Mouse (Mus musculus): ENCODE measurements around the gene Onecut1.

The Onecut1 gene

GRCm38 (mm10) chr9:74861561-74861980 lies at the start of gene Onecut1:
Gene Onecut1 (plus strand): TSS chr9:74861921.
- peak; percentile 70 to 72 for DNase-seq

- DNase-seq, result peak; percentile 47 to 52
These were observed 41.8 kb upstream of the Onecut1 start for GRCm38 (mm10) chr9:74819736-74820511.

DNA sequence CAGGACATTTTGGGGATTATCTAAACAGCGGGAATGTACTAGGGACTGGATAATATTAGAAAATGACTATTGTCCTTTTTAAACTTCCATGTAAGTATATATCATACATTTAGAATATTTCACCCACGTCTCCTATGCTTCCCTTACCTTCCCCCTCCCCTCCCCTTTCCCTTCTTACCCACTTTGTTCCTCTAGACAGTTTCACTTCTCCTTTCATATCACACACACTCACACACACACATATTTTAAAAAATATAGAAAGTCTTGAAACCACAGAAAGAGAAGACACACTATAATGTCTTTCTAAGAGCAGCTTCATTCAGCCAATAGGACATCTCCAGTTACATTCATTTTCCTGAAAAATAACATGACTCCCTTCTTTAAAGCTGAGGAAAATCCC lies 36.6 kb upstream of the Onecut1 start:
- no peak for DNase-seq

GRCm38 (mm10) chr9:74829206-74829605 lies 32.5 kb upstream of the Onecut1 start:
- no peak for DNase-seq

DNA sequence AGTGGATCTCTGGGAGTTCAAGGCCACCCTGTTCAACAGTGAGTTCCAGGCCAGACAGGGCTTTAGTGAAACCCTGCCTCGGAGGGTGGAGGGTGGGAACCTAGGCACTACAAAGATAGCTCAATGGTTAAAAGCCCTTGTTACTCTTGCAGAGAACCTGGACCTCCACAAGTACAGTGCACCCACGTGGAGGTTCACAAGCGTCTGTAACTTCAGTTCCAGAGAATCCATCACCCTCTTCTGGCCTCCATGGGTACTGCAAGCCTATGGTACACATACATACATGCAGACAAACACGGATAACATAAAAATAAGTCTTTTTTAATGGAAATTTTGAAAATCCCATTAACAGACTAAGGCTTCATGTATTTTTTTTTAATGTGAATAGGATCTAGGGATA lies 18.8 kb upstream of the Onecut1 start:
- no peak for DNase-seq

GRCm38 (mm10) chr9:74846867-74847830 lies 14.6 kb upstream of the Onecut1 start:
- DNase-seq, result peak in 1 of 2 experiments; percentile 10

- peak in 1 of 2 experiments; percentile 45 for DNase-seq
These were observed 13.1 kb upstream of the Onecut1 start for GRCm38 (mm10) chr9:74848411-74849194.

DNA sequence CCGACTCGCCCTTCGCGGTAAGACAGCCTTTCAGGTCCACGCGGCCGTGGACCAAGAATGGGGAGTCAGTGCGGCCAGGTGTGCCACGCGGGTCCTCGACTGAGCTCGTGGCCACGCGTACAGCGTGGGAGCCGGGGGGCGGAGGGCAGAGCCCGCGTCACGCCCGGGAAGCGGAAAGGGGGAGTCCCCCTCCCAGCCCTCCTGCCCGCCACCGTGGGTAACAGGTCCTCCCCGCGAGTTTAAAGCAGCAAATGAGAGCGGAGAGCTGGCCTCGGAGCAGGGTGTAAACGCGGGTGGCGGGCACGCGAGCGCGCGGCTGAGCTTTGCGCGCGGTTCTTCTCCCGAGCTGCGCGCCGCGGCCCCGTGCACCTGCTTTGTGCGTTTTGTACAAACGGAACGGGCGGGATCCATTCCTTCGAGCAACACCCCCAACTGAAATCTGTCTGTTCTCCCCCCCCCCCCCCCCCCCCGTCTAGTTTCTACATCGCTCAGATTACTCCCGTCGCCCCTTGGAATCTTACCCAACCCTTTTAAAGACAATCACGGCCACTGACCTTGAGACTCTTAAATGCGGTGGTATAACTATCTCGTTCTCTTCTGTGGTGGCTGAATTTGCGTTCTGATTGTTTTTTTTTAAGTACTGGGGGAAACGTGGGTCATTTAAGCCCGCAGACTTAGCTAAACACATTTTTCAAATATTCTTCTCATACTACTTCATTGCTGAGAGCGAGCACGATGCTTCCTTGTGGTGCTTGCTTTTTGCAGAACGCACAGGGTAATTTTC lies 12.3 kb upstream of the Onecut1 start:
- DNase-seq, result peak in 1 of 2 experiments; percentile 50

DNA sequence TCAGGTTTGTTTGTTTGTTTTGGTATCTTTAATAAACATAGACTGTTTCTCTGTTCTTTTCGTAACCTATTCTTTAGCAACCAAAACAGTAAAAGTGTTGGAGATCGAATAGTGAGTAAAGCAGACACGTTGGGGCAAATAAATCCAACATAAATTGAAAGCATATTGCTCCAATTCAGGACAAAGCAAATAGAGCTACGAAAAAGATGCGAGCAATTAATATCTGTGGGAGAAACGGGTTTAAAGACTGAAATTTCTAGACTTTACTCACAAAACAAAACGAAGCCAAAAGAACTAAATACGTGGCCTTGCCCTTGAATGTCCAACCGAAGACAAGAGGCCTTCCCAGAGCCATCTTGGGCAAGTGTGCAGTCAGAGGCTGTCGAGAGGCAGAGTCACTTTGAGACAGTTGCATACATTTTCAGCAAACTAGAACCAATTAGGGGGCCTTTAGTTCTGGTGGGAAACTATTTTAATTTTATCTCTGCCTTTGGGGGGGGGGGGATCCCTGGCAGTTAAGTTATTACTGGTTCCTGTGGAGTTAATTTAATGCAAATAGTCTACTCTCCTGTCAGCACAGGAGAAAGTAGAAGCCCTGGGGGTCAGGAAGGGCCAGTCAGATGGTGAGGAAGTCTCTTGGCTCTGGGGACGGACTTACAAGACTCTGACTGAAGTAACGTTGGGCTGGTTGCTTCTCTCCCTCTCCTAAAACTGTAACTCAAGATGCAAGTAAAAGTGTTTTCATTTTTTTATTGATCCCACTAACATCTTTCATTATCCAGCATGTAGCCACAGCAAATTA lies 11.5 kb upstream of the Onecut1 start:
- DNase-seq, result no peak

- peak in 1 of 2 experiments; percentile 20 for DNase-seq
These were observed 11.0 kb upstream of the Onecut1 start for GRCm38 (mm10) chr9:74850781-74851145.

DNA sequence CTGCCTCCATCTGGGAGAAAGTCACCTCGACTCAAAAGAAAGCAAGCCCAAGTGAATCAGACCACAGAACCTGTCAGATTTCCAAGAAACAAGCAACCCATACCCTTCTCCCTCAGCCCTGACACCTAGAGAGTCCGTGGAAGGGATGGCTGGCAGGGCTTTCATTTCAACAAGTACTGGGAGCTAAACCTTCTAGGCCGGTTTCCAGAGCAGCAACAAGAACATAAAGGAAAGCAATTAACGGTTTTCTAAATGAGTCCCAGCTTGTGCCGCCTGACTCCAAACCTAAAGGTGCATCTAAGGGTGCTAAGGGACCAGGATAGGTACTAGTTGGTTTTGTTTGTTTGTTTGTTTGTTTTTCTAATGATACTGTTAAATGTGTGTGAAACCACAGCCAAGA lies 10.1 kb upstream of the Onecut1 start:
- DNase-seq, result no peak

GRCm38 (mm10) chr9:74852361-74852760 lies 9.4 kb upstream of the Onecut1 start:
- no peak for DNase-seq

GRCm38 (mm10) chr9:74853191-74854072 lies 8.3 kb upstream of the Onecut1 start:
- no peak for DNase-seq

- DNase-seq, result no peak
These were observed 7.6 kb upstream of the Onecut1 start for GRCm38 (mm10) chr9:74854073-74854591.

DNA sequence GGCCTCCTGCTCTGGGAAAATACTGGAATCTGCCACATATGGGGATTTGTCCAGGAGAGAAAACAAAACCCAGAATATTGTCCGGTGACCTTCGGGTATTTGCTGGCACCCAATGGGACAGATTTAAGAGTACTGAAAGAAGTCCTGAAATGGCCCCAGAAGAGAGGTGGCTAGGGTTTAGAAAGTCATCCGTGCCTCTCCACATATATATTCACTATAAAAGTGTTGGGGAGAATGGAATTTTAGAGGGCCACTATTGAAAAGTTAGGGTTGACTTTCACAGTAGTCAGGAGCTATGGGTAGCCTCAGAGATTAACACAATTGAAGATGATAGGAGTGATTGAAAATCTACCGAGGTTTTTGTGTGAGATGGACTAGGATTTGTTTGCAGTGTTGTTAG lies 6.3 kb upstream of the Onecut1 start:
- DNase-seq, result no peak

- DNase-seq, result no peak
These were observed 4.9 kb upstream of the Onecut1 start for GRCm38 (mm10) chr9:74856578-74857507.

DNA sequence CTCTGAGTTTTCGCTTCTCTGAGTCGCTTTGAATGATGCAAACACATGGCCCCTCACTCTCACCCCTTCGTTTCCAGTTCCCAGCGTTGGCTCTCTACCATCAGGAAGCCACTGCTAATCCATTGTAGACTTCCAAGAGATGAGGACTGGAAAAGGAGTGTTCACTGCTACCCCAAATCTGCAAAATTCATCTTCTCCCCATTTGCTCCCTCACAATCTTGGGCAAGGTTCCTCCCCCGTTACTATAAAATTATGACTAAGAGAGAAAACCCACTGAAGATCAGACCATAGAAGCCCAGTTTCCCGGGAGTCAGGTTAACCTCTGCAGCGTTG lies 4.2 kb upstream of the Onecut1 start:
- no peak for DNase-seq

- no peak for DNase-seq
These were observed 3.6 kb upstream of the Onecut1 start for GRCm38 (mm10) chr9:74858111-74858510.

GRCm38 (mm10) chr9:74860461-74860860 lies 1.3 kb upstream of the Onecut1 start:
- no peak for DNase-seq

Measured in cerebellum, postnatal 14 days (tissue).